Mouse (Mus musculus) liver, embryonic 14.5 days (tissue): ENCODE results near the gene Minos1.

ENCODE experiments used
- CTCF ChIP-seq: IDR thresholded peaks from 2 replicates; pipeline ENCODE4 v1.5.1; 2016; ENCODE audit warnings: antibody characterized with exemption, low read depth, control low read depth
- EP300 ChIP-seq: IDR thresholded peaks from 2 replicates; pipeline ENCODE4 v1.6.1; 2016; ENCODE audit warnings: antibody characterized with exemption, low read depth

GRCm38 (mm10) chr4:139091066-139091465 lies 39.8 kb downstream of the Minos1 start:
- TF ChIP-seq CTCF (no peak), EP300 (no peak)
